Mouse (Mus musculus) liver, adult 2 months (tissue): ENCODE measurements at regions not wholly inside any gene's neighbourhood (a gene's known extent, or its start where the extent isn't known, plus 50 kb on each side); places are given as distances from the start of the nearest gene placed in this dataset.

Source experiments
- DNase-seq: peaks from one replicate; pipeline ENCODE4 v3.0.0-alpha.2; 2011; ENCODE audit warnings: low read depth, low spot score; ENCODE audit errors: extremely low read depth
- H3K27ac ChIP-seq: fragments of 200-500 bp; replicated peaks from 2 replicates; pipeline ENCODE4 v1.5.1; 2012; ENCODE audit warnings: low read depth, mild to moderate bottlenecking, control low read depth, inconsistent platforms, low read length; ENCODE audit not compliant: insufficient read depth
- H3K27me3 ChIP-seq: fragments of 200-500 bp; 2 replicates; pipeline ENCODE4 v1.6.1; 2012; ENCODE audit warnings: mild to moderate bottlenecking, moderate library complexity, low read length, inconsistent platforms; ENCODE audit not compliant: control insufficient read depth, insufficient read depth
- H3K36me3 ChIP-seq: fragments of 200-500 bp; 2 replicates; pipeline ENCODE4 v1.6.1; 2012; ENCODE audit warnings: low read length, inconsistent platforms; ENCODE audit not compliant: control insufficient read depth, insufficient read depth
- H3K4me1 ChIP-seq: fragments of 200-500 bp; 2 replicates; pipeline ENCODE4 v1.6.1; 2011; ENCODE audit warnings: low read length; ENCODE audit not compliant: control insufficient read depth, insufficient read depth
- H3K4me3 ChIP-seq: fragments of 200-500 bp; 2 replicates; pipeline ENCODE4 v1.5.1; 2011; ENCODE audit warnings: low read depth, mild to moderate bottlenecking, control low read depth, low read length, moderate library complexity; ENCODE audit not compliant: insufficient read depth
- H3K79me2 ChIP-seq: fragments of 200-500 bp; 2 replicates; pipeline ENCODE4 v1.6.1; 2012; ENCODE audit warnings: inconsistent platforms, mild to moderate bottlenecking, low read length, moderate library complexity; ENCODE audit not compliant: control insufficient read depth, insufficient read depth
- H3K9ac ChIP-seq: fragments of 200-500 bp; 2 replicates; pipeline ENCODE4 v1.6.1; 2012; ENCODE audit warnings: low read depth, mild to moderate bottlenecking, control low read depth, inconsistent platforms, low read length
- CTCF ChIP-seq: fragments of 200-500 bp; IDR thresholded peaks from 2 replicates; pipeline ENCODE4 v1.5.1; 2011; ENCODE audit warnings: low read depth, low read length, control low read depth
- POLR2A ChIP-seq: fragments of 200-500 bp; IDR thresholded peaks from 2 replicates; pipeline ENCODE4 v1.6.1; 2011; ENCODE audit warnings: low read length, control low read depth; ENCODE audit not compliant: insufficient read depth; ENCODE audit errors: extremely low read depth
- WGBS: fragments of 180-500 bp; shearing (Covaris S2); methylation state at CpG from one replicate; pipeline ENCODE4 v1.1.7; 2018; 5-methylcytosine and 5-hydroxymethylcytosine counted together

DNA sequence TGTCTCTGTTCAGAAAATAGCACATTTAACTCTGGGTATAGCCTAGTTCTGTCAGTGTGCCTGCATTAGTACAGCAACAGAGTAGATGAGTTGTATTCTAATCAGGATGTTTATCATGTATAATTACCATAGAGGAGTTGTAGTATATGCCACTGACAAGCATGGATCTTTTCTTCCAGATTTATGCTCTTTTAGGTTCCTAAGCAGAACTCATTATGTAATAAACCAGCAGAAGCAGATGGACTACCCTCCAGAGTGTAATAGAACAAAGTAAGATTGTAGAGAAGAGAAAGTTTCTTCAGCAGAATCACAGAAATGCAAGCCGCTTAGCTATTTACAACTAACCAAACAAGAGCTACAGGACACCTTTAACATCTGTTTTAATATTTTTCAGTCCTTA is 517.2 kb upstream of the Epha5 start:
- 81% methylated on average over 1 of the region's 1 CpGs for WGBS
- Histone ChIP-seq H3K27ac (no peak overlapping the region), H3K4me3 (no peak overlapping the region), H3K4me1 (no peaks in the 10 kb centered on the region), H3K9ac (no peak overlapping the region), H3K36me3 (no peaks in the 10 kb centered on the region), H3K79me2 (no peaks in the 10 kb centered on the region), H3K27me3 (no peaks in the 10 kb centered on the region)
- no peak for DNase-seq
- TF ChIP-seq POLR2A (no peak), CTCF (no peak)

DNA sequence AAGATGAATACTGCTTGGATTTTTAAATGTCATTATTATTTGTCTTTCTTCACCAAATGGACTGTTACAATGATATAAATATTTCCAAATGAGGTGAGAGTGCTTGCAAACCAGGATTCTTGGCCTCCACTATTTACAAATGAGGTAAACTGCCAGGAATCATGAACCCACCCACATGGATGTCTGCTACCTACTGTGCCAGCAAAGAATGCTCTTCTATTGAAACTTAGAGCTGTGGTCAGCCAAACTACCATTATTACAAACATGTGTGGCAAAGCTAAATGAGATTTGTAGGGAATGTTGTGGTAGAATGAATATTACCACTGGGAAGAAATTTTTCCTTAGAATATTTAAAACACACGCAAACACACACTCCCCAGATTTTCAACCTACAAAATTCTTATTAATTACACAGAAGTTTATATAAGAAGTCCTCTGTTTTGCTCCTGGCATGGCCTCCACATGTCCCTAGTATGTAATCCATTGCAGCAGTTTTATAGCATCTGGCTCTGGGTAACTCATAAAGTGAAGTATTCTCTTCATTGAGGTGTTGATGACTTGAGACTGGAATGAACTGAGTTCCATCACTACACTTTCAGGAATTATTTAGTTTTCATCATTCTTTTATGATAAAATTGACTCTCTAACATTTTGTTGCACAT is 500.6 kb upstream of the Epha5 start:
- DNase-seq, result no peak
- no peaks in the 10 kb centered on the region for H3K4me1 ChIP-seq
- no peak overlapping the region for H3K4me3 ChIP-seq
- no peaks in the 10 kb centered on the region for H3K27me3 ChIP-seq
- TF ChIP-seq CTCF, result no peak
- TF ChIP-seq POLR2A, result no peak
- H3K79me2 ChIP-seq, result no peaks in the 10 kb centered on the region
- WGBS, result 88% methylated on average over 1 of the region's 1 CpGs
- no peak overlapping the region for H3K27ac ChIP-seq
- no peak overlapping the region for H3K9ac ChIP-seq
- H3K36me3 ChIP-seq, result no peaks in the 10 kb centered on the region

DNA sequence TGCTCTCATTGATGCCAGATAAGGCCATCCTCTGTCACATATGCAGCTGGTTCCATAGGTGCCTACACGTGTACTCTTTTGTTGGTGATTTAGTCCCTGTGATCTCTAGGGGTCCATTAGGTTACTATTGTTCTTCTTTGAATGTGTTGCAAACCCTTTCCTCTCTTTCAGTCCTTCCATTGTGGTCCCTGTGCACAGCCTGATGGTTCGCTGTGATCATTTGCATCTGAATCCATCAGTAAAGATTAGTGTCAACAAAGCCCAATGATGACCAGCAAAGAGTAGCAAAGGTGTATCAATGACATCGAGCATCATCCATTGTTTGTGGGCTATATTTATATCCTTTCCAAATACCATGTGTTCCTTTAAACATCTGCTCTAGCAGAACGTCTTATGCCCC is 484.5 kb upstream of the Epha5 start:
- Histone ChIP-seq H3K27ac (no peak overlapping the region), H3K9ac (no peak overlapping the region), H3K27me3 (no peaks in the 10 kb centered on the region), H3K79me2 (no peaks in the 10 kb centered on the region), H3K4me3 (no peak overlapping the region), H3K4me1 (no peaks in the 10 kb centered on the region), H3K36me3 (no peaks in the 10 kb centered on the region)
- DNase-seq, result no peak
- TF ChIP-seq POLR2A, result no peak
- no peak for TF ChIP-seq CTCF
- 62% methylated on average over 4 of the region's 4 CpGs for WGBS

DNA sequence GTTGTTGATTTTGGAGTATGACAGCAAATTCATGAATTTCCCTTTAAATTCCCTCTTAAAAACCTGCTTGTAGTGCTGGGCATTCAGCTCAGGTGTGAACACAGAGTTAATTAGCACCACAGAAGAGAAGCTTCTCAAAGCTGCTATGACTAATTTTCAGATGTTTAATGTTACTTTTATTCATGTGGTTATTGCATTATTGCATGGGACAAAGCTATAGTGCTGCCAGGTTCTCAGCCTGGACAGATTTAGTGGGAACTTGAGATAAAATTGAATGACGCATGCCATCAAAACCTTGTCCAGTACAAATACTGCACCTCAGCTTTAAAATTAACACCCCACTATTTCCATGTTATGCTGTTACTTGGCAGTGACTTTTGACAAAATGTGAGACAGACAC is 480.4 kb upstream of the Epha5 start:
- Histone ChIP-seq H3K27ac (no peak overlapping the region), H3K36me3 (no peaks in the 10 kb centered on the region), H3K27me3 (no peaks in the 10 kb centered on the region), H3K4me3 (no peak overlapping the region), H3K9ac (no peak overlapping the region), H3K4me1 (no peaks in the 10 kb centered on the region), H3K79me2 (no peaks in the 10 kb centered on the region)
- no peak for DNase-seq
- WGBS, result 100% methylated on average over 1 of the region's 1 CpGs
- no peak for TF ChIP-seq CTCF
- TF ChIP-seq POLR2A, result no peak

DNA sequence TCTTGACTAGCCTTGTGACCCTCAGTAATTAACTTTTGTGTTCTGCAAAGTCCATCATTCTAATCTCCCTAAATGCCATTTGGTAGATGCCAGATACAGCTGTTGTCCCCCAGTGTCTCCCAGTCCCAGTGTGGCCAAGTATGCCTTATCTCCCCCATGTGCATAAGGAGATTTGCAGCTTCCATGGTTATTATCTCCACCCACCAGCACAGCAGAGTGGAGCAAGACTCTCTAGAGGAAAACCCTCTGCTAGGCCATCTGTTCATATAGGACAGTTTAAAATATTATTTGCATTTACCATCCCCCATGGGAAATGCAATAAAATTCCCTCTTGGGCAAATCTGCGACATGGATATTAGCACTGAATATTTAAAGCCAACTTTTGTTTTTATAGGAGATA is 436.4 kb upstream of the Epha5 start:
- H3K79me2 ChIP-seq, result no peaks in the 10 kb centered on the region
- WGBS, result 63% methylated on average over 1 of the region's 1 CpGs
- TF ChIP-seq POLR2A (no peak), CTCF (no peak)
- H3K9ac ChIP-seq, result no peak overlapping the region
- H3K4me3 ChIP-seq, result no peak overlapping the region
- H3K27ac ChIP-seq, result no peak overlapping the region
- H3K36me3 ChIP-seq, result no peaks in the 10 kb centered on the region
- H3K27me3 ChIP-seq, result no peaks in the 10 kb centered on the region
- no peaks in the 10 kb centered on the region for H3K4me1 ChIP-seq
- no peak for DNase-seq

DNA sequence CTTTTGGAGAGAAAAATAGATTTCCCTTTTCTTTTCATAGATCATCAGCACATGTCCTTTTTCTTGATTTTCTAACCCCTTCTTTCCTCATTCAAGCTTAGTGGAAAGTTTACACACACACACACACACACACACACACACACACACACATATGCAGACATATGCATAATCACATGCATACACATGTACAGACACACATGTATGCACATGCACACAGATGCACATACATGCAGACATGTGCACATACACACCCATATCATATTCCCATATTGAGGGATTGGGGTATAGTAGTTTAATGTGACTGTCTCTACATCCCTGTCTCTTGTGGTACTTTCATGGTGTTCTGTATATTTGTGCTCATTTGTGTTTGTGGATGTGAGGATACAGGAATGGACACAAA is 432.0 kb upstream of the Epha5 start:
- TF ChIP-seq POLR2A (no peak), CTCF (no peak)
- DNase-seq, result no peak
- no peak overlapping the region for H3K27ac ChIP-seq
- no peaks in the 10 kb centered on the region for H3K79me2 ChIP-seq
- H3K9ac ChIP-seq, result no peak overlapping the region
- no peaks in the 10 kb centered on the region for H3K27me3 ChIP-seq
- H3K36me3 ChIP-seq, result no peaks in the 10 kb centered on the region
- H3K4me3 ChIP-seq, result no peak overlapping the region
- H3K4me1 ChIP-seq, result no peaks in the 10 kb centered on the region
